Mouse (Mus musculus): Measurements from ENCODE around the gene Tas2r121.
"Not testable (repeated sequence)": the region's sequence is repeated elsewhere in the genome, so short reads cannot be mapped to it uniquely, and the experiment has no call there.

Tas2r121 gene

DNA sequence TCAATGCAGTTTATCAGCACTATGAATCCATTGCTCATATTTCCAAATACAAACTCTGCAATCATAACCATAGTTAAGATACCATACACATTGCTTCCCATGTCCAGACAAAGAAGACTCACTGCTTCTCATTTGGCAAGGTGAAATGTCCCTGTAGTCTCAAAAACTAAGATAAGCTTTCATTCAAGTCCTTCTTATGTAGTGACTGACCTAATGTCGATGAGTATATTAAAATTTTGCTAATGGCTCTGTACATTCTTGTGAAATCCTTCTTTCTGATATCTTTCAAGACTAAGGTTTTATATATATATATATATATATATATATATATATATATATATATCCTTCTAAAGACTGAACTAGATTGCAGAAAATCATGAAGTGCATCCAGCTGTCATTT lies at the start of gene Tas2r121:
TSS of gene Tas2r121 (minus strand) at position 101 of the 400 bp plus-strand sequence.
- DNase-seq (ENCODE audit: low spot score in 2 of 2), result no peak

DNA sequence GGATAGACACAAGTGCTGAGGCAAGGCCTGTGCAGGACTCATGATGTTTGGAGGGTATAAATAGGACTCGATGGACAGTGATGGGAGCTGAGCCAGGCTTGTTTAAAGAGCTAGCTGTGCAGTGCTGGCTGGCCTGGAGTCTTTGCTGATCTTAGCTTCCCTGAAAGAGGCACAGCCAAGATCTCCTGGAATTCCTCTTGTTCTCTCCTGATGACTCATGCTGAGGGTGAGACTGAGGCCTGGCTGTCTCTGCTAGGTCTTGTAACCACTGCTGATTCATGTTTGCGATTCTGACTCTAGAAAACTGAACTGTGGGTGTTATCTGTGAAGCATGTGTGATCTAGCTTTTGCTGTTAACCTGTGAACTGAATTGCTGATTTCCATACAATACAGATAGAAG lies 49.4 kb upstream of the Tas2r121 start:
- DNase-seq (ENCODE audit: low spot score in 2 of 2), result no peak

DNA sequence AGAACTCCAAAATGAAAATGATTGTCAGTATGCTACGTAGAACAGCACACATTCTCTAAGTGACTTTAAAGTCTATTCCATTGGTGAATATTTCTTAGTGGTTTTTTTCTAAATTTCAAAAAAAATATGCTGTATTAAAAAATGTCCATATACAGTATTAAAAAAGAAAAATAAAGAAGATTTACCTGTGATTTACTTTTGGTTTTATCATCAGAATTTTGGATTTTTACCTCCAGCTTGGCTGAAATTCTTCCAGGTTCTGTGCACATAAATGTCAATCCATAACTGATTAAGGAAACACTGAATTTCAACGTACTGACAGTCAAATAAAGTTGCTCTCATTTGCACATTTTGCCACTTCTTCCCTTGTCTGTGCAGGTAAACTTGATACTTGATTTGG lies 37.1 kb upstream of the Tas2r121 start, which contains the start of gene Tas2r115:
TSS of gene Tas2r115 (minus strand) at position 101 of the 400 bp plus-strand sequence.
- DNase-seq (ENCODE audit: low spot score in 2 of 2), result no peak

DNA sequence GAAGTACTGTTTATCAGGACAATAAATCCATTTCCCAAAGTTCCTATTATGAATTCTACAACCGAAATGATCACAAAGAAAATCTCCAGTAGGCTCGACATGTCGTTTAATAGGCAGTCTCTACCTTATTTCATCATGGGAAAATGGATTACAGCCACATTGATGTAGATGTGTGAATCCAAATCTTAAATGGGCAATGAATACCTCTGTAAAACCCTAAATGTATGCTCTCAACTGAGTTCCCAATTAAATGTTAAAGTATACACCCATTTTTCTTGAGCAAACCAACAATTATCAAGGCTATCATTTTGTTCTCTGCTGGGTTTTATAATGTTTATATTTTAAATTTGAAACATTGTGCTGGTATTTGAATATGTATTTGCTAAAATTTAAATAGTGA lies 11.0 kb upstream of the Tas2r121 start, which contains the start of gene Tas2r122:
TSS of gene Tas2r122 (minus strand) at position 101 of the 400 bp plus-strand sequence.
- DNase-seq (ENCODE audit: low spot score in 2 of 2), result no peak

DNA sequence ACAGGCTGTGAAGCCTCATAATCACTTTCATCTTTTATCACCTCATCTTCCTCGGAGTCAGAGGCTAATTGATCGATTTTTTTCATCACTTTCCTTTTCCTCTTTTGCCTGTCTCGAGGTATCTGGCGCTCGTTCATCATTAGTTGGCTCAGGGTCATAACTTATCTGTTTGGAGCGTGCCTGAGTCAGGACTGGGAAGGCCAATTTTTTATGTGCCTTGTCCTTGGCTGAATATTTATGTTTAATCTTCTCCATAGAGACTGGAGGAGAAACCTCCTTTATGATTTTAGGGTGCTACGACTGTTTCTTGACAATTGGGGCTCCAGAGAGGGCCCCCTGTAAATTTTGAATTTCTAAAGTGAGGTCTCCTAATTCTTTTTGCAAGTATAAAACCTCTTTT lies 9.2 kb downstream of the Tas2r121 start:
- DNase-seq (ENCODE audit: low spot score in 2 of 2), result not testable (repeated sequence)

DNA sequence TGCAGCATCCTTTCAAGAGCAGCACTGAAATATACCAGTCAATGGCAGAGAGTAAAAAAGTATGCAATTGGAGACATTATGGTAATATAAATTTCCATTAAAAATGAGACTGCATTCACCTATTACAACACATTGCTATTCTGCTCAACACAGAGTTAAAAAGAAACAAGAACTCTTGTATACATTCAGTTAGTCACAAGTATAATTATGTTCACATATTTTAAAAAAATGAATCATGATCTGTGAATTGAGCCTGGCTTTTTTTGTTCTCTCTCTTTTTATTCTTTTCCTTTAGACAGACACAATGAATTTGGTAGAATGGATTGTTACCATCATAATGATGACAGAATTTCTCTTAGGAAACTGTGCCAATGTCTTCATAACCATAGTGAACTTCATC lies 44.2 kb downstream of the Tas2r121 start, which contains the start of gene Tas2r120:
TSS of gene Tas2r120 (plus strand) at position 301 of the 400 bp plus-strand sequence.
- no peak for DNase-seq (ENCODE audit: low spot score in 2 of 2)

DNA sequence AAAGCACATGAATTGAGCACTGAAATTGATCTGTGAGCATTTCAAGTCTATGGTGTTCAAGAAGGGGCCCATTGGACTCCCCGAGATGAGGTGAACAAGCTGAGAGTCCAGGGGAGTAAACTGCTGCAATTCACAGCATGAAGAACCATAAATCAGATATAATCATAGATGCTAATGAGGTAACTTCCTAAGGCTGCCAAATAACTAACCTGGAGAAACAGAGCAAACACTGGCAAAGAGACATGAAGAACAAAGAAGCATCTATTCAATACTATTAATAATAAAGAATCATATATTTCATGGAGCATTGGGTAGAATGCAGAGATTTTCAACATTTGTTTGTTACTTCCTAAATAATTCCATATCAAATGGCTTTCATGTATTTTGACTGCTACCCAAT lies 49.4 kb downstream of the Tas2r121 start, which contains the start of gene A630073D07Rik:
TSS of gene A630073D07Rik (minus strand) at position 101 of the 400 bp plus-strand sequence.
- DNase-seq (ENCODE audit: low spot score in 2 of 2), result no peak
